Mouse (Mus musculus) MEL-GATA-1-ER (cell line): Measurements from ENCODE around the gene Lnpep.

Experiments
- DNase-seq: peaks from one replicate; pipeline ENCODE4 v3.0.0-alpha.2; 2012; ENCODE audit warnings: low read depth; ENCODE audit errors: extremely low read depth

Gene Lnpep

GRCm38 (mm10) chr17:17496234-17496633, 128.6 kb downstream of the Lnpep start:
- peak; percentile 5 for DNase-seq

- DNase-seq: no peak
Observed at GRCm38 (mm10) chr17:17492116-17492515, 132.7 kb downstream of the Lnpep start.

- DNase-seq: no peak
Observed at GRCm38 (mm10) chr17:17491622-17492001, 133.2 kb downstream of the Lnpep start.

GRCm38 (mm10) chr17:17490820-17491621, 133.8 kb downstream of the Lnpep start:
- no peak for DNase-seq

GRCm38 (mm10) chr17:17485789-17486188, 139.1 kb downstream of the Lnpep start:
- DNase-seq: no peak
